Mouse (Mus musculus) heart, postnatal 0 days (tissue): ENCODE measurements around the gene Pdhx.

Experiments used
- CTCF ChIP-seq: IDR thresholded peaks from 2 replicates; pipeline ENCODE4 v1.5.1; 2016; ENCODE audit warnings: antibody characterized with exemption, control low read depth, low read depth
- EP300 ChIP-seq: IDR thresholded peaks from 2 replicates; pipeline ENCODE4 v1.6.1; 2016; ENCODE audit warnings: antibody characterized with exemption, low read depth

DNA sequence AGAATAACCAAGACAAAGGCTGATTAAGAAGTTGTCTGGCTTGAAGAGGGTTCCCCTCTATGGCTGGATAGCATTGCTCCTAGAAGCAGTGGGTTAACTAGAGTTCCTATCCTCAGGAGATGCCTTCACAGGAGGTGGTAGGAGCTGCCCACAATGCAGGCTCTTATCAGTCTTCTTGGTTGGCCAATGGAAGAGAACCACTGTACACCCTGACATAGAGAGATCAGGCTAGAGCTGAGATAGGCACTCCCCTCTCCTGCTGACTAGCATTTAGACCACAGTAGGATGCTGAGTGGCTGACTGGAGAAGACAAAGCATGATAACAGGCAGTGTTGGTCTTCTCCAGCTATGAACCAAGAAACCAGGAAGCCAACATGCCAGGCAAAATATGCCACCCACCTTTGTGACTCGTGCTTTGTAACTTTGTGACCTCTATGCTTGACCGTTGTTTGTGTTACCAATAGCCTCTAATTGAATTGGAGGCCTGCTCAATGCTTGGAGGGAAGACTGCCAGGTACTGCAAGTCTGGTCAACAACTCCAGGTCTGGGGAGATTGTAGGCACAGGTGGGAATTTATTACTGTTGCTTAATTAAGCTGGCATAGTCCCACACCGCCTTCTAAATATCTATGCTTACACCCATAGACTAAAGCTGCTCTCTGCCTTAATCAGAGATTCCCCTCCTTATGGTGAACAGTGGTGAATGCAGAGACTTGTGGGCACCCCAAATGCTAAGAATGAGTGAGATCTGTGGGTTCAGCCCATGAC is 79.3 kb downstream of the Pdhx start:
- TF ChIP-seq CTCF (no peak), EP300 (no peak)
